Mouse (Mus musculus) cerebellum, adult 18-20 months (tissue): ENCODE data around the gene Fgf7.

Experiments
- DNase-seq, 2 experiments: peaks; one replicate each; pipeline ENCODE4 v3.0.0; 2021

The Fgf7 gene

GRCm38 (mm10) chr2:126061037-126061773 is 26.7 kb downstream of the Fgf7 start:
- no peak for DNase-seq

DNA sequence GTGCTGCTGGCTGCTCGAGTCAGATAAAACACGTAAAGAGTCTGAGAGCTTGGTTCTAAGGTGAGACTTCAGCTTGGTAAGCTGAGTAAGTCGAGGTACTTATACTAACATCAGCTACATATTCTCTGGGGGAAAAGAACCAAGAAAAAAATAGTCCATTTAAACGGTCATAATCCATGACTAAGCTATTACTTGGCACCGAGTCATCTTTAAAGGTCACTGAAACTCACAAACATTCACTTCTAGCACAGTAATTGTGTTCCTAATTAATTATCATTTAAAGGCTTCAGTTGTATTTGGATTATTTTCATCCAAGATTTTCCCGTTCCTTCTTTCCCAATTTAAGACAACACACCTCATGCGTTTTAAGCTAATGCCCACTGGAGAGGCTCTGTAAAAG is 28.4 kb downstream of the Fgf7 start:
- DNase-seq = no peak

DNA sequence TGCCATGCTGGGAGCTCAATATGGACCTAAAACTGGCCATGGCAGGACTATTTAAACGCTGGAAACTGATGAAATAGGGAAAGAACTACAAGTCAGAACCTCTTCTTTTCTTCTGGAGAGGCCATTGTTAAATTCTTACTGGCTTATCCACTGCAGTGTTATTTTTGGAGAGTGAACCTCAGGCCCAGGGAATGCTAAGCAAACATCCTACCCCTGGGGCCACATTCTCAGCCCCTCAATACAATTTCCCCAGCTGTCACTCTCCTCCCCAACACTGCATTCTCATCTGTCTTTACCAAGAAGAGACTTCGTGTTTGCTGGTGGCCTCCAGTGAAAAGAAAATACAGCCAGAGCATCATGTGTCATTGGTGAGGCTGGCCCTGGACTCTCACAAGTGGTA is 30.4 kb downstream of the Fgf7 start:
- DNase-seq = no peak

DNA sequence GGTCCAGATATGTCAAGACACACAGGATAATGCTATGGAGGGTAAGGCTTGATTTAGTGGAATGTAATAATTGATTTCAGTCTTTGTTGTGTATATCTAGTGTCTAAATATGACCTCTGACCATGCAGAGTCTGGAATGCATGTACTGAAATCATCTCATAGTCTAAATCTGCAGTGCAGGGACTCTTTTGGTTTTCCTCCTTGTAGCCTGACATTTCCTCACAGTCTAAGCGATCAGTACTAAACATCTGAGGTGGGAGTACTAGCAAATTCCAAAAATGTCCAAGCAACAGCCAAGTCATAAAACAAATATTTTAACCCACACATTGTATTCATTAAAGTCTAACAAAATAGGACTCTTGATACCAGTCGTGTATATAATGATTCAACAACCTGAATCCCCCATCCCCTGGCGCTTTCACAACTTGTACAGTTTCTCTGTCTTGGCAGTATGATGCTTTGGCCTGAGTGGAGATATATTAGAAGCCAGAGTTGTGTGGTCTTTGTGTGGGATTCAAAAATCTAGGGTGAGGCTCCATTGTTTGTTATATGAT is 30.9 kb downstream of the Fgf7 start:
- no peak for DNase-seq

GRCm38 (mm10) chr2:126069740-126070139 is 35.3 kb downstream of the Fgf7 start:
- DNase-seq = no peak

DNA sequence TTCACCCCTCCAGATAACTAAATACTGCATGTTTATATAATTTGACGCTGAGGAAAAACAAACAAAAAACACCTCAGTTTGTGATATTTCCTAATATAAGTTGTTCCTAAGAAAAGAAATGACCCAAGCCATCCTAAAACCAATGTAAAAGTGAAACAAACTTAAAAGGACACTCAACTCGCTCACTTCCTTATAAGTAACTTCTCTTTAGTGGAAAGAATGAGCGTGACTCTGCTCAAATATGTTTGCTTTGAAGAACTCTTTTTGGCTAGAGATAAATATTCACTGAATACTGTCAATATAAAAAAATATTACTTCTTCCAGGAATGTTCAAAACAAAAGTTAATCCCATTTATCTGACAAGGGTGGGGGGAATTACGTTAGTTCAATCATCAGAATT is 39.3 kb downstream of the Fgf7 start:
- no peak for DNase-seq

DNA sequence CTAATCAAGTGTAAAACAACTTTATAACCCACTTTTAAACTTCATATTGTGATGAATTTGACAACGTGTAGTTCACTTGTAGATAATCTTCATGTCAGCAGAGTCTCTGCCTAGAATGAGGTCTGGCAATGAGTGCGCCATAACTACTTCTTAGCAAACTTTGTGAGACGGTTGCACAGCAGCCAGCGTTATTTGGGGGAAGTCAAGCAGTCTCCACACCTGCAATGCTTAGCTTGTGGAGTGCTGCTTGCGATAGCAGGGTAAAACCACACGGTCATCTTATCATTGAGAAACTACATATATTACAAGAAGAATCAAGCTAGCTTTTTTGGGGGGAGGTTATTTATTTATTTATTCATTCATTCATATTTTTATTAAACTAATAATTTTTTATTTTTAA is 42.0 kb downstream of the Fgf7 start:
- no peak for DNase-seq

DNA sequence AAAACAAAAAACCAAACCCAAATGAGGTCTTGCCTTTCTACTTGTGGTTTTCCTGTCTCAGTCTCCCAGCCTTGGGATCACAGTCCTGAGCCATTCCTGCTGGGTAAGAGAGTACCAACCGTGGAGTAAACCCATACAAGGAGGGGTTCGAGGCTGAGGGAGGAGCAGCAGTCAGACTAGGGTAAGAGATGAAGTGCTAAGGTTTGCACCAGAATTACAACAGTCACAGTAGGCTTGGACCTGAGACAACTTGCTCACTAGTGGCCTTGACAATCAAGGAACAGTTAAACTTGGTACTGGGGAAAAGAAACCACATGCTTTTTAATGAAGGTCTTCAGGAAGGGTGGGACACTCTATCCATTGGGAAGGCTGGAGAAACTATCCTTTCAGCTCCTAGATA is 44.6 kb downstream of the Fgf7 start:
- no peak for DNase-seq

DNA sequence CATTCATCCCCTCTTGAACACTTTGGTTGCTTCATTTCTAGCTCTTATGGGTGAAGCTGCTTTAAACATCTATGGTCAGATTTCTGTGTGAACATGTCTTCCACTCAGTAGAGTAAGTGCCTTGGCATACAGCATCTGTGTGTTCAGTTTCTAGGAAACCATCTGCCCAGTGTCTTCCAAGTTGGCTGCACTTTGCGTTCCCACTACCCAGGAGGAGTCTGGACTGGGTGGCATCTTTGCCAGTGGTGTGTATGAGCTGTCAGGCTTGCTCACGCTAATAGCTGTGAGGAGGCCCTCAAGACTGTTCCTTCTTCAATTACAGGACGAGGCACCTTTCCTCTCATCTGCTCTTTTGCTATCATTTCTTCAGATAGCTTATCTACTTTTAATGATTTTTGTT is 49.9 kb downstream of the Fgf7 start:
- DNase-seq = no peak

DNA sequence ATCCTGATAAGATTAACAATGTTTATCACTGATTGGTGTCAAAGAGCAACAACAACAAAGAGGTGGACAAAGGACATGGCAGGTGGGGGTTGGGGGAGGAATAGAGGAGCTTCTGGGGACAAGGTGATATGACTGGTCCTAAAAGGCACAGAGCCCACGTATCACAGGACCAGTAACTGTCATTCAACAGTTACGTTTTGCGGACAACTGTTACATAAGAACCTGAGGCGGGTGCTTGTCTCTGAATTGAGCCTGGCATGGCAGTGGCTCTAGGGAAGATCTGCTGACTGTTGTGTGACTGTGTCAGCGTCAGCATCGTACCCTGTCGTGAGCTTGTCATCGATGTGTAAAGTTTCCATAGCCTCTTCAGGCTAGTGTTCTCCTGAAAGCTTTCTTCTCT is 51.7 kb downstream of the Fgf7 start:
- no peak for DNase-seq

DNA sequence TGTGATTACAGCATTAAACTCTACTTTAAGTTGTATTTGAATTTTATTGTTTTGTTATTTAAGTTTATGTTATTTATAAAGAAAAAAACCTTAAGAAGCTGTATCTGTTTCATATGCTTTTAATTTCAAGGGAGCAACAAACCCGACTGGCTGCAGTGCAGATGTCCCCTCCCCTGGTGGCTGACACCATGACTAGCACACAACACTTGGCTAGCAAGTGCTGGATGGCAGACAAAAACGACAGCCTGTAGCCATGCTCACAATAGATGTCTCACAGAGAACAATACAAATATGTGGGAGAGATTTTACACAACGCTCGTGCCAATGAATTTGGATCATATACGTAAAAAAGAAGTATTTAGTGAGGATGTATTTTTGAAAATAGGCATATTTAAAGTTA is 56.0 kb downstream of the Fgf7 start:
- no peak for DNase-seq

GRCm38 (mm10) chr2:126094616-126095015 is 60.2 kb downstream of the Fgf7 start:
- DNase-seq = no peak
